Mouse (Mus musculus): ENCODE measurements around the gene Smad3. TPM values are rescaled to one million over a fixed set of nuclear protein-coding genes. Genes with fewer than 3 reads are reported as not detected.

Smad3 gene
- polyA plus RNA-seq, 1 experiment: 6.3 TPM

DNA sequence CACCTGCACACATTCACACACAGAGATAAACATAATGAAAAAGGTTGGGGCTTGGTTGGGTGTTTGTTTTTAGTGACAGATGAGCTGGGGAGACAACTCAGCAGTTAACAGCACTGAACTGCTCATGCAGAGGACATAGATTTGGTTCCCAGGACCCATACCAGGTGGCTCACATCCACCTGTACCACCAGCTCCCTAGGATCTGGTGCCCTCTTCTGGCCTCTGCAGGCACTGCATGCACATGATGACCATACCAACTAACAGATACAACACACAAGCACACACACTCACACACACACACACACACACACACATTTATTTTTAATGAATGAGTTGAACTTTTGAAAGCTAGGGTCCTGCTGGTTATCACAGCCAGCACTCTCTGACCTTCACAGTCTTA lies 48.5 kb downstream of the Smad3 start:
- Histone ChIP-seq H3K4me3 (ENCODE audit: insufficient read depth, low read depth, low read length) (no peak overlapping the region), H3K4me1 (ENCODE audit: control insufficient read depth, insufficient read depth, insufficient read length, low read length) (peaks cover 41% of the 10 kb centered on the region), H3K27ac (replicated peaks; ENCODE audit: low read depth, low read length) (no peak overlapping the region)

DNA sequence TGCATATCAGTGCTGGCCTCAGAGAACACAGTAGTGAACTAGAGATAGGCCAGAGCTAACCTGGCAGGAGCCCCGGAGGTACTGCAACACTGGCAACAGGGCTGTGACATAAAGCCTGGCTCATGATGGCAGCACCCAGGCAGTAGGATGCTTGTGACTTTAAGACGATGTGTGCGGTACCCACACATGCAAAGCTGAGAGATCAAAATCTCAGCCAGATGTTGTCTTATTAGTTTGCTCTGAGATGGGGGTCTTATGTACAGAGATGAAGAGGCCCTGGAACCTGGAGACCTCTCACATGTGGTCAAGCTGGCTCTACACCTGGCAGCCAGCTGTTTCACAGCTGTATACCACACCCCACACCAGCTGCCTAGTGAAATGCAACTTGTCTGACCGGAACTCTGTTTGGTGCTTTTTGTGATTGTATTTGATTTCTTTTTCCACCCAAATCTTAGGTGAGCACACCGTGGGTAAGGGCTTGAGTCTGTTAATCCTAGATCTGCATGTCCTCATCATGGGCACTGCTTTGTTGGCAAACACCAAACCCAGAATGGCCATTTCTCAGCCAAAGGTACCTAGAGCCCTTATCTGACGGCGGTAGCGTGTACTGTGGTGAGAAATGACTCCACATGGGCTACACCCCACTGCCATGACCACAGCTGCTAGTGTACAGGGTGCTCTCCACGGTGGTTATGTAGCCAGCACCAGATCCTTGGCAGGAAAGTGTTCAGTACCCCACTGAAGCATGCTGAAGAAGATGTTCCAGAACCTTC lies 49.8 kb downstream of the Smad3 start:
- no peak overlapping the region for H3K4me3 ChIP-seq (ENCODE audit: insufficient read depth, low read depth, low read length)
- H3K4me1 ChIP-seq (ENCODE audit: control insufficient read depth, insufficient read depth, insufficient read length, low read length): peaks cover 38% of the 10 kb centered on the region
- H3K27ac ChIP-seq (replicated peaks; ENCODE audit: low read depth, low read length): no peak overlapping the region

DNA sequence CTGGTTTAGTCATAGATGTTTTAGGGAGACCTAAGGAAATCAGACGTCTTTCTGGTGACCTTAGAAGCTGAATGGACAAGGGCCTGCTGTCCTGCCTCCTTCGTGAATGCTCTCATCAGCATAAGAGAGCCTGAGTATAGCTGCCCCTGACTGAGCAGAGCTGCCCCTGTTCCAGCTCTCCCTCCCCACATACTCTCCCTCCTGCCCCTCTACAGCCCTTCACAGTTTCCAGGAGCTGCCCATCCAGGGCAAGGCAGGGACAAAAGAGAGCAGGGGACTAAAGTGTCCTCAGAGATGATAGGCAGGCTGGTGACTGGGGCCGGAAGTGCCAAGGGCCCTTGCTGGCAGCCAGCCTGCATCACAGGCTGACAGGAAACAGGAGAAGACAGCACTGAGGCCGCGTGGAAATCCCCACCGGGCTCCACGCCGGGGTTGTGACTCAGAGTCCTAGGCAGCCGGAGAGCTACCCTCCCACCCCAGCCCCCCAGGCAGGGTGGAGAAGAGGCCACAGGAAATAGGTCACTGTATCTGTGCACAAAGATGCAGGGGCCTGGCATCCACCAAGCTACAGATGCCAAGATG lies 51.6 kb downstream of the Smad3 start:
- H3K4me1 ChIP-seq (ENCODE audit: control insufficient read depth, insufficient read depth, insufficient read length, low read length): peaks cover 37% of the 10 kb centered on the region
- H3K4me3 ChIP-seq (ENCODE audit: insufficient read depth, low read depth, low read length): no peak overlapping the region
- H3K27ac ChIP-seq (replicated peaks; ENCODE audit: low read depth, low read length): peak overlapping the region; percentile 37

DNA sequence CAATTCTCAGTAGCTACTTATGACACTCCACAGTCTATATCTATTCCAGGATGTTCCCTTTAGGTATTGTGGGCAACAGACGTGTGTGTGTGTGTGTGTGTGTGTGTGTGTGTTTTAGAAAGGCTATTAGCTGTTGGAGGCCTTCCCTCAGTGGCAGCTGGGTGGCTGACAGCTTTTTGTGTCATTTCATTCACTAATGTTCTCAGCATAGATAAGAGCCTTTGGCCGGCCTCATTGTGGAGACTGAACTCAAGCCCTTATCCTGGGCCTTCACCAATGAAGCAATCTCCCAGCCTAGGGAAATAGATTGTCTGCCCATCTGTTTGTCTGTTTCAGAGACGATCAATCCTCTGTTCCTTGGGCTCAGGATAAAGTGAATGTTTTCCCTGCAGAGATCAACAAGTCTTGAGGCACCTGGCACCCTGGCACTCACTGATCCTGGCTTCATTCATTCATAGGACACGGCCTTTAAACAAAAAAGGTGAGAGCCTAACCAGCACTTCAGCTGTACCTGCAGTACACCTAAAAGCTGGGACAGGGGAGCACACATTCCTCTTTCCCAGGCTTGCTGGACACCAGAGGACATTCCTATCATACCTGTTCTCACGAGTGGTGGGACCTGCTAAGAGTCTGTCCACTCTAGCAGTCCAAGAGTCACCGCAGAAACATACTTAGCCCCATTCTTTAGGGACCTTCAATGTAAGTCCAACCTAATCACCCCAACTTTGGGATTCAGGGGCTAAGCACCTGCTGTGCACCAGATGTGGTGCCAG lies 52.6 kb downstream of the Smad3 start:
- Histone ChIP-seq H3K27ac (replicated peaks; ENCODE audit: low read depth, low read length) (no peak overlapping the region), H3K4me1 (ENCODE audit: control insufficient read depth, insufficient read depth, insufficient read length, low read length) (peaks cover 37% of the 10 kb centered on the region), H3K4me3 (ENCODE audit: insufficient read depth, low read depth, low read length) (no peak overlapping the region)

DNA sequence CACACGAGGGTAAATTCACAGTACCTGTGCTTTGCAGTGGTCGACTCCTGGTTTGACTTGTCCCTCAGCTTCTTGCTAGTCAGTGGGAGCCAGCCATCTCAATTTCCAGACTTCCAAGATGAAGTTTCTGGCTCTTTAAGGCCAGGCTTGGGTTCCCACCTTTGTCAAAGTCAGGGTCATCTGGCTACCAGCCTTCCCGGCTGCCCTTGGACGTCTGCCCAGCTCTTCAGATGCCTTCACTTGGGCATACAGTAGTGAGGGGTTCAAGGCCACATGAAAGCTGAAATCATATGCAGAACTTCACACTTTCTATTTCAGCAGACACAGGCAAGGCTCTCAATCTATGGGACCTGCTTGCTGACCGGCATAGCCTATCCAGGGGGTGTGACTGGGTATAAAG lies 53.7 kb downstream of the Smad3 start:
- Histone ChIP-seq H3K4me3 (ENCODE audit: insufficient read depth, low read depth, low read length) (no peak overlapping the region), H3K4me1 (ENCODE audit: control insufficient read depth, insufficient read depth, insufficient read length, low read length) (peaks cover 41% of the 10 kb centered on the region), H3K27ac (replicated peaks; ENCODE audit: low read depth, low read length) (no peak overlapping the region)

DNA sequence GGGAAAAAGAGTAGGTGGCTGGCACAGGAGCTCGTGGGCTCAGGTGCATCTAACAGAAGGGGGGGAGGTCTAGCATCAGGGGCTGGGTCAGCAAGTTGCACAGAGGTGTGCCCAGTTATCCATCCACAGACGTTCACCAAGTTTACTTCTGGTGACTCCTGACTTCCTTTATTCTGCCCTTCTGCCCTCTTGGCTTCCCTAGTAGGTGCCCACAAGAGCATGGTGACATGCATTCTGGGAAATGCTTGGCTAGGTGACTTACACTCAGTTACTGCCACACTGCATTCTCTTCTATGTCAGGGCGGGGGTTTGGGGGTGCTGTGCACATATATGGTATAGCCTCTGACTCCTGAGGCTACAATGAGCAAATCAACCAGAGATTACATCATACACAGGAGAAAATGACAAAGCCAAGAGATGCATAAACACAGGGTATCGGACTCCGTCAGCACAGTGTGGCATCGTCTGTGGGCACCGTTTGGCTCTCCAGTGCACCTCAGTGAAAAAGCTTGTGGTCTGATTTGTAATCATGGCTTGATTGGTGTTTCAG lies 54.5 kb downstream of the Smad3 start:
- peak overlapping the region; percentile 21; the same call in 1 of the 2 replicates for H3K27ac ChIP-seq (replicated peaks; ENCODE audit: low read depth, low read length)

DNA sequence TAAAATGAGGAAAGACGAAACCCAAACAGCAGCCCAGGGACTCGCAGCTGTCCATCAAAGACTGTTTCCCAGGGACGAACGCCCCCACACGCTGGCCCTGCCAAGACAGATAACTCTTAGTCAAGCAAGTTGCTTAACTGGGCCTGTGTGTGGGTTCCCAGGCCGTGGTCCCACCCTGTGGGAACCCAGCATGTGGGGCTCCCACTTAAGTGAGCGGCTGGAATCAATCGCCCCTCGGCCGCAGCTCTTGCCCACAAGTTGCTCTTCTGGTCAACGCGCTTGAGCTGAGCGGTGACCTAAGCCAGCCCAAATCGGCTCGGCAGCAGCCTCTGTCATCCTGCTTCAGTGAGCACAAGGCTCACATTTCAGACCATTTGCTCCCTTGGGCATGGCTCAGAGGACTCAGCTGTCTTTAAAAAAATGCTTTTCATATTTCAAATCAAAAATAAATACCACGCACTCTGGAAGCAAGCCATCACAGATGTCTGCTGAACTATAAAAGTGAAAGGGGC lies 55.2 kb downstream of the Smad3 start:
- no peak overlapping the region for H3K4me3 ChIP-seq (ENCODE audit: insufficient read depth, low read depth, low read length)
- peak overlapping the region; percentile 51 for H3K27ac ChIP-seq (replicated peaks; ENCODE audit: low read depth, low read length)
- peaks cover 51% of the 10 kb centered on the region for H3K4me1 ChIP-seq (ENCODE audit: control insufficient read depth, insufficient read depth, insufficient read length, low read length)

More for the DNA sequence above, 54.5 kb downstream of the Smad3 start:
- Histone ChIP-seq H3K4me1 (ENCODE audit: control insufficient read depth, insufficient read depth, insufficient read length, low read length) (peaks cover 47% of the 10 kb centered on the region), H3K4me3 (ENCODE audit: insufficient read depth, low read depth, low read length) (no peak overlapping the region)

DNA sequence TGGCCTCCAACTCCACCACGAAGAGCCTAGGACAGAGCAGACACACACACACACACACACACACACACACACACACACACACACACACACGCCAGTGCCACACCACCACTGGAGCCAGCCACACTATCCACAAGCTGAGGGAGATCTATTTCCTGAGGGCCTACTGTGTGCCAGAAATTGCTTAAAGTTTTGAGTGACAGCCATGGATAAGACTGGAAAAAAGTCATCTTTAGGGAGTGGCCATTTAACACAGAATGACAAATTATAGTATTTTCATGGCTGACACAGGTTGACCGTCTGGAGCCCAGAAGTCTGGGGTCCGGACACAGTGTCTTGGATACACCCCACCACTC lies 55.9 kb downstream of the Smad3 start:
- Histone ChIP-seq H3K4me3 (ENCODE audit: insufficient read depth, low read depth, low read length) (no peak overlapping the region), H3K27ac (replicated peaks; ENCODE audit: low read depth, low read length) (peak overlapping the region; percentile 51; the same call in 1 of the 2 replicates), H3K4me1 (ENCODE audit: control insufficient read depth, insufficient read depth, insufficient read length, low read length) (peaks cover 49% of the 10 kb centered on the region)

DNA sequence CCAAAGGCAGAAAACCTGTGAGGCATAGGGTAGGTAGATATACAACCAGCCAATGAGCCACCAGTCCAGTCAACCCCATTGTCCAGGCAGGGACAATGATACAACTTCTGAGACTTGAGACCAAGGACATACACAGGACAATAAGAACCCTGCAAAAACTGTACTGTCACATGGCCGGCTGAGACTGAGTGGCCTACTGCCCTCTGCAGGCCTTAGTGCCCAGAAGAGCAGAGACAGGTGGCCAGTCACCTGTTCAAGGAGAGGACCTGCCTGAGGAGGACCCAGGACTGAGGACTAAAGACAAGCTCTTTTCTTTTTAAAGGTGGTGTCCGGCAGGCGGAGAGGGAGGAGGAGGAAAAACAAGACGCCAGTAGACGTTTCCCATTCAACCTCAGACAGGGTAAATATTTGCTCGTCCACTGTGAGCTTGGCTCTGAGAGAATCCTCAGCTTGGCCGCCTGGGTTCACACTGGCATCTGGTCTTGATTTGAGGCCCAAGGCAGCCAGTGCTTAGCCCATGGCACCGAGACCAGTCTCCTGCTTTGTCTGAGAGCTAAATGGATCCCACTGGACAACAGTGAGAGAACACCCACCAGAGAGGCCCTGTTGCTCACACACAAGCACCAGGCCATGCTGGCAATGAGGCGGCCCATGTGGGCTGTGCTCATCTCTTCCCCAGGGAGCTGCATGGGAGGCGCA lies 56.4 kb downstream of the Smad3 start:
- H3K4me1 ChIP-seq (ENCODE audit: control insufficient read depth, insufficient read depth, insufficient read length, low read length): peaks cover 49% of the 10 kb centered on the region

DNA sequence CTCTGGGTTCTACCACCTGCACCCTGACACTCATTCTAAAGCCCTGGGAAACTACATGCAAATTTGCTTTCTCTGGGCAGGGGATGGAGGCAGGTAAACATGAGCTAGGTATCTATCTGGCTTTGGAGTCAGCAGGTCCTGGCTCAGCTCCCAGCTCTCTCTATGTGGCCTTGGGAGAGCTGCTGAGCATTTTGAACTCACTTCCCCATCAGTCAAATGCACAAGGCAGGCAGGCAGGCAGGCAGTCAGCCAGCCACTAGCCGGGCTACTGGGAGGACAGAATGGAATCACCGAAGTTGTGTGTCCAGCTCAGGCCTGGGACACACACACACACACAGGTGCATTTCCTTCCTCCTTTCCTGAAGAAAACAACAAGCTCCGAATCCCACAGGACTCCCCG lies 58.6 kb downstream of the Smad3 start:
- H3K4me3 ChIP-seq (ENCODE audit: insufficient read depth, low read depth, low read length): no peak overlapping the region
- peaks cover 41% of the 10 kb centered on the region for H3K4me1 ChIP-seq (ENCODE audit: control insufficient read depth, insufficient read depth, insufficient read length, low read length)
- H3K27ac ChIP-seq (replicated peaks; ENCODE audit: low read depth, low read length): no peak overlapping the region

More for the DNA sequence above, 56.4 kb downstream of the Smad3 start:
- H3K27ac ChIP-seq (replicated peaks; ENCODE audit: low read depth, low read length): 0 out of 2 replicates have a peak overlapping the region, but pooled peaks have one; percentile 10
- no peak overlapping the region for H3K4me3 ChIP-seq (ENCODE audit: insufficient read depth, low read depth, low read length)

DNA sequence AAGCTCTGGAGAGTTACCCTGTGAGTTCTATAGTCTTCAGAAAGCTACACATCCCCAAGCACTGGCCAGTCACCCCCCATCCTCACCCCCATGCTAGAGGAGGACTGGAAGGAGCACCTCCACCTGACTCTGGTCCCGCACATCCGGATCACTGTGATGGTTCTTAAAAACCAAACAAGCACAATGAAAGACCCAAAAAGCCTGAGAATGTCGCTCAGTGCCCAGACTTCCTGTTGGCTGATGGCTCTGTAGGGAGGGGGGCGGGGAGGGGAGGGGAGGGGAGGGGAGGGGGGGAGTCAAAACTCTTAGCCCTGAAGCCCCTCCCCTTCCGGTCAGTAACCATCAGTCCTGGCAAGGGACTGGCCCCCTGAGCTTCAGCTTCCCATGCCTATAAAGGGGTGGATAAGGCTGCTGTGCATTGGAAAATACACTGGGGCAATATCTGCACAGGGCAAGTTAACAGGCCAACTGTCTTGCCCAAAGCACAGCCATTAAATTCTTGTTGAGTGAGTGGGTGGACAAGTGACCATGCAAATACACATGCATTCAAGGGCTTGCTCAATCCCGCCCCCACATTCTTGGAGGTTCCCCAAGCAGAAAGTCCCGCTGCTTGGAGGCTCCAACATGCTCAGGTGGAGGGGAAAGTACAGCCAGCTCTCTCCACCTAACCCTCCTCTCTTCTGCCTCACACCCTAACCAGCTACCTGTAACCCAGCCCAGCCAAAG lies 59.3 kb downstream of the Smad3 start:
- H3K4me1 ChIP-seq (ENCODE audit: control insufficient read depth, insufficient read depth, insufficient read length, low read length): peaks cover 41% of the 10 kb centered on the region
- H3K27ac ChIP-seq (replicated peaks; ENCODE audit: low read depth, low read length): no peak overlapping the region
- H3K4me3 ChIP-seq (ENCODE audit: insufficient read depth, low read depth, low read length): no peak overlapping the region

DNA sequence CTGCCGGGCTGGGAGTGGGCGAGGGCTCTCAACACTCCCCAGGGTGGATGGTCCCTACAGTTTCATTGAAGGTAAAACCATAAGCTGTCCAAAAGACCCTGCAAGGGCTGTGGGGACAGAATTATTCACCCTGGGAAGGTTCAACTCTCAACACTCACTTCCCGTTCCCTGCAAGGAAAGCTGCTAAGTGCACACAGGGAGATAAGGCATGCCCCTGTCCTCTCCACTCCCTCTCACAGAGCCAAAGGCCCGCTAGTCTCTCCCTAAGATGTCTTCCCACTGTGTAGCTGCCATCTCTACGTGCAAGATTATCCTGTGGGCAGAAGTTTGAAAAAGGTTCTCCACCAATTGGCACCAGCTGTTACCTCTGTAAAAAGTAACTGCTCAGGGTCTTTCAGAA lies 60.2 kb downstream of the Smad3 start:
- Histone ChIP-seq H3K27ac (replicated peaks; ENCODE audit: low read depth, low read length) (no peak overlapping the region), H3K4me1 (ENCODE audit: control insufficient read depth, insufficient read depth, insufficient read length, low read length) (peaks cover 36% of the 10 kb centered on the region), H3K4me3 (ENCODE audit: insufficient read depth, low read depth, low read length) (no peak overlapping the region)

DNA sequence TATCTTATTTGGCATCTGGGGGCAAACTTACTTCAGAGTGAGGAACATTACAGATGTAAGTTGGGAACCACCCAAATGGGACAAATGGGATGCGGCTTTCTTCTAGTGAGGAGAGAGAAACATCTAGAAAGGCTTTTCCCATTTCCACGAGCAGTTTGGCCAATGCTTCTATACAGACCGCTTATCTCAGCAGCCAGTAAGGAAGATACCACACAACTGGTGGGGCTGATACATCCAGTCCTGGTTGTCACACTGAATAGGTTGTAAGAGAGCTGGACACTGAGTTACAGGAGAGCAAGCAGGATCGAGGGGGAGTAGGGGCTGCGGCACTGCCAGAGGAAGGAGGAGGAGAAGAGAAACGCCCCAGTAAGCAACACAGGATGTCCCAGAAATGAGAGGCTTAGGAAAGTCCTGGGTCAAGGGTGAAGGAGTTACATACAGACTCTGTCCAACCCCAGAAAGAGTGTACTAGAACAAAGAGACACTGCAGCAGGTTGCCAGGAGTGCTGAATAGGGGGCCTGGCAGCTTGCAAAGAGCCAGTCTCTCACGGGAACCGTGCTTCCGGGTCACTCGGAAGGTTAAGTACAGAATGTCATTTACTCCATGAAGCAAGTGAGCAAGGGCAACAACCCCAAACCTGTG lies 61.2 kb downstream of the Smad3 start:
- Histone ChIP-seq H3K4me1 (ENCODE audit: control insufficient read depth, insufficient read depth, insufficient read length, low read length) (peaks cover 31% of the 10 kb centered on the region), H3K4me3 (ENCODE audit: insufficient read depth, low read depth, low read length) (no peak overlapping the region), H3K27ac (replicated peaks; ENCODE audit: low read depth, low read length) (no peak overlapping the region; the same call in 1 of the 2 replicates)

DNA sequence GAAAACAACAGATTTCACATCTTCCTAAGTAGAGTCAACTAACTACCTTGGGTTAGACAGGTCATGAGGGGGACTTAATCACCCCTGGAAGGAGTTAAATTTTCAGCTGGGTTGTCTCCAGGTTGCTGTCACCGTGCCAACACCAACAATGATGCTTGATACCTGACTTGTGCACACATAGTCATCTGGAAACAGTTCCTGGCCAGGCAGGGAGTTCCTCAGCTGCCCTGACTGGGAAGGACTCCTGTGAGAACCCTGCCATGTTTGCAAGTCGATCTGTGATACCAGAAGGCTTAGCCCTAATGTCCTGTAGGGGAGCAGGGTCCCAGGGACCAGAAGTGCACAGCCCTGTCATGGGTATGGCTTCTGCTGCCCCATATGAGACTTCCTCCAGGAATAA lies 65.8 kb downstream of the Smad3 start:
- Histone ChIP-seq H3K4me3 (ENCODE audit: insufficient read depth, low read depth, low read length) (no peak overlapping the region), H3K4me1 (ENCODE audit: control insufficient read depth, insufficient read depth, insufficient read length, low read length) (peaks cover 7% of the 10 kb centered on the region), H3K27ac (replicated peaks; ENCODE audit: low read depth, low read length) (no peak overlapping the region)

All from brown adipose tissue, adult 24 weeks (tissue).